Mouse (Mus musculus) erythroblast, embryonic 14.5 days (primary cell): ENCODE results near the gene Zfp358.

Experiments used
- GATA1 ChIP-seq: IDR thresholded peaks from 2 replicates; pipeline ENCODE4 v1.6.1; 2012; ENCODE audit warnings: low read length, inconsistent platforms, mixed read lengths
- TAL1 ChIP-seq: IDR thresholded peaks from 3 replicates; pipeline ENCODE4 v1.6.1; 2012; ENCODE audit warnings: low read length, inconsistent platforms, mixed read lengths

DNA sequence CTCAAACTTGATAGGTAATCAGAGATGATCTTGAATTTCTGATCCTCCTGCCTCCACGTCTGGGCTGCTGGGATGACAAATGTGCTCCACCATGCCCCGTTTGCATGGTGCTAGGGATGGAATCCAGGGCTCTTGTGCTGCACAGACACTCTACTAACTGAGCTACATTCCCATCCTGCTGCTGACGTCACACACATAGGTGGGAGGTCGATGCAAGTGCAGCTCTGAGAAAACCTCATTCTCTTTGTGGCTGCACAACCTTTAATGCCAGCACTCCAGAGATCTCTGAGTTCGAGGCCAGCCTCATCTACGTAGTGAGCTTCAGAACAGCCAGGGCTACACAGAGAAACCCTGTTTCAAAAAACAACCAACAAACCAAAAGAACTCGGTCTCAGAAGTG lies 46.2 kb downstream of the Zfp358 start:
- TF ChIP-seq GATA1 (no peak), TAL1 (no peak)
